Mouse (Mus musculus) cerebellum, postnatal 14 days (tissue): Measurements from ENCODE around the gene Ide.
A peak's percentile ranks its signal among the peaks of the same experiment; 100 is the strongest.

Experiments used
- DNase-seq, 2 experiments: peaks; one replicate each; pipeline ENCODE4 v3.0.0; 2021; ENCODE audit warnings: mixed read lengths in 2 of 2

The Ide gene

DNA sequence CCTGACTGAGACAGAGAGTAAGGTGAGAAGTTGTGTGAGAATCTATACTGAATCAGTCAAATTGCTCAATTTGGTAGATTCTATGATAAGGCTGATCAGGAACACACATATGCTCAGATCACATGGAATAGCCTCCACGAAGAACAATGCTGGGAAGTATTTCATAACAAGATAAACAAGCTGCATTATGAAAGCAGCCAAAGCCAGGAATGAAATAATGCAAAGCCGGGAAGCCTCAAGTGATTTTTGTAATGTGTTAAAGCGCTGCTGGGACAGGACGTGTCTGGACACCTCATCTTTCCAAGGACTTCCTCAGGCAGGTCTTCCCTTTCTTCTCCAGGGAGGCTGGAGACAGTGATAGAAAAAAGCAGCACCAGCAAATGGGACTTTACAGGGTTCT lies 4.9 kb downstream of the Ide start:
- DNase-seq, result no peak

DNA sequence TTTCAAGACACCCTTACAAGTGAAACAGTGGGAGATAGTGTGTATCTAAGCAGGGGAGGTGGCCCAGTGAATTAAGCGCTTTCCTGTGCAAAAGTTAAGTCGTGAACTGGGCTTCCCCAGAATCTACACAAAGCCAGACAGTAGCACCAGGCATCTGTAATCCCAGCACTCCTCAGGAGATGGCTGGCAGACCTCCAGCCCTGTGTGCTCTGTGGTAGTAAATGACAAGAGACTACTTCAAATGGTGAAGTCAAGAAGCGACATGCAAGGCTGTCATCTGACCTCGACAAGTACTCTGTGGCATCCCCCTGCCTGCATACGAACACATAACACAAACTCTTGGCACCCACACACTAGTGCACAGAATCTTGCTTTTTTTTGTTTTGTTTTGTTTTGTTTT lies 10.4 kb downstream of the Ide start:
- DNase-seq, result no peak

DNA sequence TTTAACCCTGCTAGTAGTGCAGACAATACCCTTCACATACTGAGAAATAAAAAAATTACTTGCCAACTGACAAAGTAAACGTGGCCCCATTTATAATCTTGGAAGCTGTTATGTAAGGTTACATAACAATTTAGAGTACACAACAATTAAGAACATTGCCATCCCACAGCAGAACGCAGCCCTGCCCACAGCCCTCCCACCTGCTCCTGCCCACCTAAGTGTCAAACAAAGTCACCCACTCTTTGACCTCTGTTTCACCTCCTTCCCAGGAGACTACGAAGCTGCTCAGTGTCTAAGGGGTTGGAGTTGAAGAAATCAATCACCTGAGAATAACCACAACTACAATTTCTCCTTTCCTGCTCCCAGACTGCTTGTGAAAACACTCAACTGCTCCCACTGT lies 14.1 kb downstream of the Ide start:
- no peak for DNase-seq

DNA sequence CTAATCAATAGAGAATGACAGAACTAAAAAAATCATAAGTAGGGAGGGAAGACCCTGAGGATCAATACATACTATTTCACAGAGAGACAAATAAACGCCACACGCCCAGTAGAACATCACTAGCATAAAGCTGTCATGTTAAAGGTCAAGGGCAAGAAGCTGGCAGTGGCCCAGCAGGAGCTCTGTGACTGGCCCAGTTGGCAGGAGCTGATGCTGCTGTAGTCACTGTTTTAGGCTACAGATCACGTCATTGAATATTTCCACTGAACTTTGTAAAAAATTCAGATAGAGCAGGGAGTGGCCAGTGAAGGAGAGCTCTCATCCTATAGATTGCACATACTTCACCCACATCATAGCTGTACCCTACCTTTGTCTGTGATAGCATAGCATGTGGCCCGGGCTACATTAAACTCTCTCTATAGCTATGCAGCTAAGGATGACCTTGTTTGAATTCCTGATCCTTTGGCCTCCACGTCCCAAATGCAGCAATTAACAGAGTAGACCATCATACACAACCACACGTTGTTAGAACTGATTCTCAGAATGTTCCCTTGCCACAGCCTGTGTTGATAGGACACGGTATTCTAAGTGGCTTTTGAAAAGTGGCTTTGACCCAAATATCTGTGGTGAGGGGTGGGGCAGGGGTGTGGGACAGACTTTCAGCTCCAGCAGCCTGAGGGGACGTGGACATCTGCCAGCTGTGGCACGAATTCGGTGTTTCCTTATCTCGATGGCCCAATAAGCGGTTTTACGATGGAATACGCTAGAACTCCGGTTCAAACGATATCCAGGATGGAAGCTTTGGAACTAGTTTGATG lies 16.6 kb downstream of the Ide start:
- DNase-seq, result peak in 1 of 2 experiments; percentile 64

DNA sequence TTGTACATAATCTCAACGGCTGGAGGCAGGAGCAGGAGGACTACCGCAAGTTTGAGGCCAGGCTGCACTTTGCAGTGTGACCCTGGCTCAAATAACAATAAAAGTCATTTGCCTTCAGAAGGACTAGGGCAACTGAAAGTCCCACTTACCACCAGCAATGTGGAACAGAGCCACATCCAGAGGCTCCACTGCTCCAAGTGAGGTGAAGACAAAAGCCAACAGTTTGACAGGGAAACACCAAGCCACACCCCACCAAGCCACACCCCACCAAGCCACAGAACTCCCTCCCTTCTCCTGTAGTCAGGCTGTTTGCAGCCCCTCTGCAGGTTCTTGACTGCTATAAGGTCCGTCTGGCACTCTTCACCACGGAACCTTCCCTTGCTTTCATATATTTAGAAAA lies 20.3 kb downstream of the Ide start:
- no peak for DNase-seq

DNA sequence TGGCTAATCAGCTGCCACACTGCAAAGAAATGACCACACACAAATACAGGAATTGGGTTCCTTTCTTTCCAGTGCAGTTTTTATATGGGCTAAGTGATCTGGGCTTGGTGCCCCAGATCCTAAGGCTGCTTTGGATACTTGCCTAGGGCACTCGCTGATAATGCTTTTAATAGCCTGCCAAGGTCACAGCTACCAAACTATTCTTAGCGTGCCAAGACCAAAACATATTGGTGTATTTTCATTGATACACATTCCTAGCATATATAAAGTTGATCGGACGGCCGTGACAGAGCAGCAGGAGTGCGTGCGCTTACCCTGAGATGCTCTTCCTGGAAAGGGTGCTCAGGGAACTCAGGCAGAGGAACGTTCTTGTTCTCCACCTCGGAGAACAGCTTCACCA lies 22.6 kb downstream of the Ide start:
- DNase-seq, result peak; percentile 72 to 84

DNA sequence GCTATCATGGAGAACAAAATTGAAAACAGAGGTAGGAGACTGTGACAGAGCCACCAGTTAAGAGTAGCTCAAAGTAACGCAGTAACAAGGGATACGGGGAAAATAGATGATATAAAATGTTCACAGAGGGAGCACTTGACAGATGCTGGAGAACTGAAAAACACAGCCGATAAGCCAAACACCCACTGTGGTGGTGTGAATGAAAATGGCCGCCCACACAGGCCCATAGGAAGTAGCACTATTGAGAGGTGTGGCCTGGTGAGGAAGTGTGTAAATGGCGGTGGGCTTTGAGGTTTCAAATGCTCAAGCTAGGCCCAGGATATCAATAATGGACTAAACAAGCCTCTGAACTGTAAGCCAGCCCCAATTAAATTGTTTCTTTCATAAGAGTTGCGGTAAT lies 26.2 kb downstream of the Ide start:
- no peak for DNase-seq

DNA sequence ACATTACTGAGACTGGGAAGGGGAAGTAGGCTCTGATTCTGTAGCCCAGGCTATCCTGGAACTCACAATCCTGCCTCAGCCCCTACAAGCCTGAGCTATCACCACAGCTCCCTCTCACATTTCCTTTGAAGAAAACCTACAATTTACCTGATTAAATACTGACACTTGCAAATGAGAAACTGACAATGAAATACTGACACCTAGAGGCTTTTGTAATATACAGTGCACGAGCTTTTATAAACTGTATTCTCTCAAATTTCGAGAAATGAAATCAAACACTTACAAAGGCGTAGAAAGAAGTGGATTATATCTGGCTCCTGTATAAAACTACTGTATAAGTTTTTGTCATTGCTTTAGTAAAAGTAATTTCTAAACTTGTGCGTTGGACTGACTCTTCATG lies 27.5 kb downstream of the Ide start:
- no peak for DNase-seq

DNA sequence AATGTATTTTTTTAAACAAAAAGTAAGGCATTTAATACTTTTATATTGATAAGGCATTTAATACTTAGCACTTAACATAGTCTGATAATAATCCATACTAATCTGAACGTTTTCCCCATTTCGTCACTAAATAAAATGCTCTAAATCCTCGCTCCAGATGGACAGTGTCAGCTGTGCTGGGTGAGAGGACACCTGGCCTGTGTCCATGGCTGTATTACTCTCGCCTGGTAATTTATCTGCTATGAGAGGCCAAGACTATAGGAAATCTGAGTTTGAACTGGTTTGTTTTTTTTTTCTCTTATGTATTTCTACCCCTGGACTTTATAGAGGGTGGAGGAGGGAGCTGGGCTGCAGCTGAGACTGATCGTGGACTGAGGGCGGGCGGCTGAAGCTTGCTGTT lies 28.7 kb downstream of the Ide start:
- DNase-seq, result peak; percentile 81 to 82

DNA sequence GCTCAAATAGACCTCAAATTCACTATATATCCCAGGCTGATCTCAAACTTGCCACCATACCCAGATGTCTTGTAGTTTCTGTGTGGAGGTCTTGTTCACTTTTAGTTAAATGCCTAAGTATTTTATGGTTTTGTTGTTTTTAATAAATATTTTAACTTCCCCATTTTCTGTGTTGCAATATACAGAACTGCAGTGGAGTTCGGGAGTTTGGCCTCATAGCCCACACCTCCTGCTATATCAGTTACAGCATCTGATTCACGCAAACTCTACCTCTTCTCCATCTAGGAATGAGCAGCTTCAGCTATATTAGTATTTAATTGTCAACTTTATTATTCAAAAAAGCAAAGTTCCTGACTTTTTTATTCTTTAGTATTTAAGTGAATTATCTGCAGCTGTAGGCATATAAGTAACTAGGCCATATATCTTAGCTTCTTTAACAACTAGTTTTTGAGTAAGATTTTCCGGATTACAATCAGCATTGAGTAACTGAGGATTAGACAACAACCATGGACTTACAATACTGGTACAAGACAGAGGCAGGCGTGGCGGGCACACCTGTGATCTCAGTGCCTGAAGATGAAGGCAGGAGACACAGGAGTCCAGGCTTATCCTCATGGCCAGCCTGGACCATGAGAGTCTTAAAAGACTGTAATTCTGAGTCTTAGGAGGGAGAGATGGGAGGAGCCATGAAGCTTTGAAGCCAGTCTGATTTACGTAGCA lies 29.7 kb downstream of the Ide start:
- no peak for DNase-seq

DNA sequence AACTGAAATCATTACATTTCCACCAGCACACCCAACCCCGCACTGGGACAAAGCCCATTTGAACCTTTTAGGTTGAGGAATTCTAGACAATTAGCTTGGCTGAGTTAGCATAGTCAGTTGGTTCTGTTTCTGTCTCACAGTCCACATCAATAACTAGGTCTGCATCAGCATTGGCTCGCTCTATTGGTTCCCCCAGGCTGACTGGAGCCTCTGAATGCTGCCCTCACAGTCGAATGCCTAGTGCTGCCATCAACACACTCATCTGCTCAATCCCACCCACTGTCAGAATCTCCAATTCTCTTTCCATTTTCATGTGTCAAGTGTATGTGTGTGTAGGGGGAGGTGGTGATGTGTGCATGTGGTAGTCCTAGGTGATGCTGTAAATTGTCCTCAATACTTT lies 31.5 kb downstream of the Ide start:
- DNase-seq, result peak in 1 of 2 experiments; percentile 52

DNA sequence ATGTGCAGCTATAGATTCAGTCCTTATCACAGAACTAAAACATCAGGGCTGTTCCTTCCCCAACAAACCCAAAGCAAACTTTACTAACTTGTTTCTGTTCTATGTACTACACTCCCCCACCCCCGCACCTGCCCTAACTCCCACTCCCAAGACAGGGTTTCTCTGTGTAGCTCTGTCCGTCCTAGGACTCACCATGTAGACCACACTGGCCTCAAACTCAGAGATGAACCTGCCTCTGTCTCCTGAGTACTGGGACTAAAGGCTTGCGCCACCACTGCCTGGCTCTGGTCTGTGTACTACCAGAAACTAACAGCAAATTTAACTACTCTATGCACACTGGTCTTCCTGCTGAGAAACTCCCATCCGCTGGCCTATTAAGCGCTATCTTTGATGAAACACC lies 32.8 kb downstream of the Ide start:
- DNase-seq, result no peak

DNA sequence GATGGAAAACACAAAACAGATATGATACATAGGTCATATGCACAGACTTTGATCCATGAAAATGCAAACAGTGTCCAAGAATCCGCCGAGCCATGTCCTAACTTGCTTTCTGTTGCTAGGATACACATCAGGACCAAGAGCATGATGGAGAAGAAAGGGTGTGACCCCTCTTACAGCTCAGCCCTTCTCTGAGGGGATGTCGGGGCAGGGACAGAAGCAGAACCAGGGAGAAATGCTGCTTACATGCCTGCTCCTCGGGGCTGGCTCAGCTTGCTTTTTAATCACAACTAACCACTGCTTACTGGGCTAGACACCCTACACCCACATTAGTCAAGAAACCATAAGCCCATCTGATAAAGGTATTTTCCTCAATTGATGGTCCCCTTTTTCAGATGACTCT lies 33.6 kb downstream of the Ide start:
- no peak for DNase-seq

DNA sequence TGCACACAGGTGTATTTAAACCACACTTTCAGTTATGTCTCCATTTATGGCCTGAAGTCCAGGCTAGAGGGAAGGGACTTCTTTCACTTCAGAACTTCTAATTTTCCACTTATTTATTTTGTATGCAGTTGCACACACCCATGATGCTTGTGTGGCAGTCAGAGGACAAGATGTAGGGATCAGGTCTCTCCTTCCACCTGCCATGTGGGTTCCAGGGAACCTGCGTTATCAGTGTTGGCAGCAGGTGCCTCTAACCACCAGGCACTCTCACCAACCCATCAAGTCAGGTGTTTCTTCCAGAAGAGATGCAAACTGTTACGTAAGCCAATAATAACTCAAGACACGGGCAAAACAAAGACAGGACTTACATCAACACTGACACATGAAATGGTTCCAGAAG lies 35.9 kb downstream of the Ide start:
- no peak for DNase-seq

DNA sequence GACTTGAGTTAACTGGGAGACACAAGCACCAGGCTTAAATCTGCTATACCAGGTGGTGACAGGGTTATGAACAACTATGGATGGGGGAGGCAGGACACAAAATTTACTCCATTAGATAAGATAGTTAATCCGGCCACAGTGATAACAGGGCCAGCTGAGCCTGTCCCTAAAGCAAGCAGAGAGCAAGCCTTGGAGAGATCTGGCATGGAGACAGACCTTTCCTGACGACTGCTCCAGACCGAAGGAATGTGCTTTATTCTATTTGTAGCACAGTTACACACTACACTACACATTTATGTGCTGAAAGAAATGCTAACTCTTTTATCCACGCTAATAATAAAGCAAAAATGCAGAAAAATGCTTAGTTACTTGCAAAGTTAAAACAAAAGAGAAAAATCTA lies 46.0 kb downstream of the Ide start:
- no peak for DNase-seq

DNA sequence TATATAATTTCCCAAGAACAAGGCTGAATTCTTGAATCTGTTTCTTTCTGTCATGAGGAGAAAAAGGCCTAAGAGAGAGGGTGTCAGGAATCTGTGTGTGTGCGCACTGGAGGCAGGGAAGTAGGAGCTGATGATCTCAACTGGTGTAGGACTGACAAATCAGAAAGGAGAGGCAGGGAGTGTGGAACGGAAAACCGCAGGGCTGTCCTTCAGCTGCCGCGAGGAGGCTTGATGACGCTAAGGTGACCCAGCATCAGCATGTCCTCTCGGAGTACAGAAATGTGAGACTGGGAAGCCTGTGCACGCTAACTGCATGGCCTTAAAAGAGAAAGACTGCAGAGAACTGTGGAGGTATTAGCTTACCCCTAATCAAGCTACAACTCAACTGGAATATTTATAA lies 46.7 kb downstream of the Ide start:
- no peak for DNase-seq

DNA sequence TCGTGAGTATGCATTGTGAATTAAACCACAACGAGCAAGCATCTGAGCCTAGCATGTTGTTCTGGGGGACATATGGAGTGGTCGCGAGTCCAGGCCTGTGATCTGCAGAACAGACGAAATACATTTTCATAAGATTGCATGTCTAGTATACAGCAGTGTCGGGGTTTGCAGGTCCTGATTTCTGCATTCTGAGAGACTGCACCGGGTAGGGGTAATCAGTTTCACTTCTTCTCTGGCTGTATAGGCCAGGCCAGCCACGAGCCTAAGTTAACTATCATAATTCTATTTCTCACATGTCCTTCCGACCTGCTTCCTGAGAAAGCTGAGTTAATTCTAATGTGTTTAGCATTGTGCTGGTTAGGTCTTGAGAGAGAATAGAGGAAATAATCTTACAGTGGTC lies 52.9 kb downstream of the Ide start:
- DNase-seq, result no peak

DNA sequence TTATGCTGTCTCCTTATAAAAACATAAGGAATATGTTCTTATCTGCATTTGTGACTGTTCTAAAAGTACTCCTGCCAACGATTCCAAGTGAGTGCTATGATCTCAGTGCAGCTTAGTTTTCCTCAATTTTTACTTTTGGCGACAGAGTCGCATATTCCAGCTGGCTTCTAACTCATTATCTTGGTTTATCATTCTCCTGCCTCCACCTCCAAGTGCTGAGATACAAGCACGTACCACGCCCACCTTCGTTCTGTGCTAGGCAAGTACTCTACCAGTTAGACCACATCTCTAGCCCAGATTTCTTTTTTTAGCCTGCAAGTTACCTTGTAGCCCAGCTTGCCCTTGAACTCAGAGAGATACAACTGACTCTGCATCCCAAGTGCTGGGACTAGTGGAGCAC lies 54.5 kb downstream of the Ide start:
- no peak for DNase-seq

DNA sequence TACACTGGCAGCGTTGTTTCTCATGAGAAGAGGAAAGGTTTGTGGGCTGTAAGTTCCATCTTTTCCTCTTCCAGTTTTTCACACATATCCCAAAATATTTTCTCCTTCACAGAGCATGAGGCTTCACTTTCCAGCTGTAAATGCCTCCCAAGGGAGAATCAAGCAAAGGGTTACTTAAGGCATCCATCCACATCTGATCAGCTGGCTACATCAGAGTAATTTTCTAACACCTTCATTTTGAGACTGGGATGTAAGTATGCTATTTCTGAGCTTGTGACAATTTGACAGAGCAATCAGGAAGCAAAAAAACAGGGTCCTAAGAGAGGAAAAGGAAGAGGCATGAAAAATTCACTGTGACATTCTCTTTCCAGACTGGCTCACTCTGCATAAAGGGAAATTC lies 55.9 kb downstream of the Ide start:
- DNase-seq, result no peak

DNA sequence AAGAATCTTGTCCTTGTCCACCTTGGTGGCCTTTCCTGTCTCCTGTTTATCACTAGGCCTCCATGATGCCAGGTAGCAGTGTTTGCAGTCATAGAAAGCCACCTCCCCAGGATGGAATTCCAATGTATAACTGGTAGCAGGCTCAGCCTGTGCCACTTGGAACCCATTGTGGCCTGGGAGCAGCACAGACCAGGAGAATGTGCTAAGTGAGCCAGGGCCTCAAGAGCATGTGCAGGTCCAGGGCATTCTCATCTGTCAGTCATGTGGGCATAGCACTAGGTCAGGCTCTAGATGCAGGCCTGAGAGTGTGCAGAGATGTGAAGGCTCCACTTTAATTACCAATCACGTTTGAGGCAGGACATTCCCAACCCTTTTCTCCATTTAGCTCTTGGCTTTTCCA lies 58.5 kb downstream of the Ide start:
- DNase-seq, result no peak

DNA sequence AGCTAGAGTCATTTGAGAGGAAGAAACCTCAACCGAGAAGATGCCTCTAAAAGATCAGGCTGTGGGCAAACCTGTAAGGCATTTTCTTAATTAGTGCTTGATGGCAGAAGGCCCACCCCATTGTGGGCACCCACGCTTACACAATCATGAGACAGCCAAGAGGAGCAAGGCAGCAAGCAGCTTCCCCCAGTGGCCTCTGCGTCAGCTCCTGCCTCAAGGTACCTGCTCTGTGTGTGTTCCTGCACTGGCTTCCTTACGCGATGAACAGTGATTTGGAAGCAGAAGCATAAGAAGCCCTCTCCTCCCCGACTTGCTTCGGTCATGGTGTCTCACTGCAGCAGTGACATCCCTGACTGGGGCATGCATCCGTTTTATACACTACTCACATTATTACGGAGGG lies 62.1 kb downstream of the Ide start:
- no peak for DNase-seq

DNA sequence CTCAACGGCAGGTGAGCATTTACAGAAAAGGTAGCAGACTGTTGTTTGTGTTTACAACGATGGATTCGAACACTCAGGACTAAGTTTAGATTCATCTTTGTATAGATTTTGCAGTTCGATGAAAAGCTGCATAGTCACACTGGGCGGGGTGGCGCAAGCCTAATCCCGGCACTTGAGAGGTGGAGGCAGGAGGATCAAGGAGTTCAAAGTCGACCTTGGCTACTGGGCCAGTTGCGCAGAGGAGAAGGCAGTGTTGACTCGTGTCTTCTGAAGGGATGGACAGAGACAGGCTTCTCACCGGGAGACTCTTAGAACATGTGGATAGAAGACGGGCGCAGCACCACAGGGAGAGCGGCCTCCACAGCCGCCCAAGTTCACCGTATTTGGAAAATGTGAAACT lies 68.5 kb downstream of the Ide start:
- DNase-seq, result no peak

DNA sequence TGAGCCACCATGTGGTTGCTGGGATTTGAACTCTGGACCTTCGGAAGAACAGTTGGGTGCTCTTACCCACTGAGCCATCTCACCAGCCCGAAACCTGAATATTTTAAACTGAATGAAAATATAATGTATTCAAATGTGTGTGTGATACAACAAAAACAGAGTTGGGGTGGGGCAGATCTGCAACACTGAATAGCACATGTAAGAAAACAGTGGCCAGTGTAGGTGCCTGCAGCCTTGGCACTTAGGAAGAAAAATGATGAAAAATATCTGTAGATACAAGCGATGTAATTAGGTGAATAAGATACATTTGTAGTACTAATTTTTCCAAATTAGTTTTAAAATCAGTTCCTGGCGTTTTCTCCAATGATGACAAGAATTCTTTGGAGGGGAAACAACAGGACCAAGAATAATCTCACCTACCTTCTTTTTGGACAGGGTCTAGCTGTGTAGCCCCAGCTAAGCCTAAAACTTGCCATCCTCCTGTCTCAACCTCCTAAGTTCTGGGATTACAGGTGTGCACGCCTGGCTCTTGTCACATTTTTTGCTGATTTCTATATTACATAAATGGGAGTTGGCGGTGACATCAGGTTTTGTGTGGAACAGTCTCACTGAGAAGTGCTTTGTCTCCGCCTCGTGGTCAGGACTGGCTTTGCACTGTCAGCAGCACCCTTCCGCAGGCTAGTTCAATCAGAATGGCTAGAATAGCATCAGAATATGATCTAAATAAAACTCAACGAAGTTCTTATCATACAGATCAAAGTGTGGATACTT lies 72.1 kb downstream of the Ide start:
- DNase-seq, result peak; percentile 98 to 99
